In genomic region chr11:3921281-3921850, GRCm38 (mm10) we compare ENCODE assay signal across 9 mouse cellular contexts. TPM values are rescaled to one million over a fixed set of nuclear protein-coding genes. Genes with fewer than 3 reads are reported as not detected.
A peak's percentile ranks its signal among the peaks of the same experiment; 100 is the strongest.
DNase-seq lines count a peak whose midpoint lies in the region; ATAC-seq and TF ChIP-seq lines count a peak whose summit lies in the region.
"Had no signal": no experiment of that assay in that cellular context is flagged by ENCODE, and none has a peak within 500 bp of the region (broad histone marks: within the 10 kb centered on the region; RNA-seq: fewer than 3 reads in every experiment).

No protein-coding gene starts in this region.

- H3K4me1 ChIP-seq in heart, embryonic 11.5 days (ENCODE audit: control insufficient read depth, insufficient read depth, low read length) = no peaks in the 10 kb centered on the region
- H3K4me1 ChIP-seq in forebrain, embryonic 11.5 days (replicated peaks; ENCODE audit: control insufficient read depth, insufficient read depth, low read length) = no peaks in the 10 kb centered on the region
- no peaks in the 10 kb centered on the region for H3K4me1 ChIP-seq in kidney, embryonic 14.5 days (ENCODE audit: control insufficient read depth, insufficient read depth, low read length)
- H3K4me1 ChIP-seq: limb, embryonic 15.5 days had no signal

- H3K79me2 ChIP-seq in C2C12 (ENCODE audit: control insufficient read depth, insufficient read depth) = no peaks in the 10 kb centered on the region

- H3ac ChIP-seq in C2C12 (ENCODE audit: control insufficient read depth, insufficient read length, low read depth) = no peak overlapping the region

- peak; percentile 40 to 63 for DNase-seq in heart, adult 18-20 months
- peak; percentile 80 for DNase-seq in brain, adult 2 months (ENCODE audit: low read depth, low spot score)
- DNase-seq in forebrain, embryonic 11.5 days (ENCODE audit: low spot score) = peak; percentile 67
- peak; percentile 65 for DNase-seq in lung, postnatal 14 days
- peak; percentile 30 to 66 for DNase-seq in spleen, postnatal 4 days (ENCODE audit: low spot score in 2 of 2)

- H3K79me3 ChIP-seq in C2C12 (ENCODE audit: low read depth) = no peaks in the 10 kb centered on the region

- no peaks in the 10 kb centered on the region for H3K9me3 ChIP-seq in heart, embryonic 11.5 days (replicated peaks; ENCODE audit: control insufficient read depth, low read length)
- H3K9me3 ChIP-seq in forebrain, embryonic 11.5 days (ENCODE audit: control insufficient read depth, low read length) = no peaks in the 10 kb centered on the region
- H3K9me3 ChIP-seq in kidney, embryonic 14.5 days (ENCODE audit: control insufficient read depth, low read length) = no peaks in the 10 kb centered on the region
- H3K9me3 ChIP-seq: limb, embryonic 15.5 days had no signal

- ATAC-seq in heart, embryonic 11.5 days (replicated peaks; ENCODE audit: insufficient number of reproducible peaks, low FRiP score, low TSS enrichment) = no peak
- ATAC-seq in forebrain, embryonic 11.5 days (replicated peaks; ENCODE audit: low FRiP score) = 0 out of 2 replicates have a peak, but pooled peaks have one; percentile 46
- ATAC-seq in kidney, embryonic 14.5 days (ENCODE audit: low FRiP score, low TSS enrichment) = 0 out of 2 replicates have a peak, but pooled peaks have one; percentile 51

- H3K36me3 ChIP-seq in heart, embryonic 11.5 days (ENCODE audit: control insufficient read depth, insufficient read depth, low read length) = peaks cover 8% of the 10 kb centered on the region
- H3K36me3 ChIP-seq in C2C12 (ENCODE audit: control insufficient read depth, insufficient read depth) = no peaks in the 10 kb centered on the region
- no peaks in the 10 kb centered on the region for H3K36me3 ChIP-seq in forebrain, embryonic 11.5 days (ENCODE audit: control insufficient read depth, insufficient read depth, low read length)
- peaks cover 9% of the 10 kb centered on the region for H3K36me3 ChIP-seq in kidney, embryonic 14.5 days (ENCODE audit: control insufficient read depth, insufficient read depth, low read length)

- H3K4me2 ChIP-seq in heart, embryonic 11.5 days = no peak overlapping the region
- H3K4me2 ChIP-seq in forebrain, embryonic 11.5 days (ENCODE audit: low read depth, low read length, severe bottlenecking) = no peak overlapping the region
- no peak overlapping the region for H3K4me2 ChIP-seq in kidney, embryonic 14.5 days (replicated peaks; ENCODE audit: low read depth, low read length)
- H3K4me2 ChIP-seq: limb, embryonic 15.5 days had no signal

- H3K27me3 ChIP-seq in heart, embryonic 11.5 days (ENCODE audit: control insufficient read depth, insufficient read depth, low read length) = no peaks in the 10 kb centered on the region
- peaks cover 8% of the 10 kb centered on the region for H3K27me3 ChIP-seq in C2C12 (ENCODE audit: control insufficient read depth, insufficient read depth, insufficient read length)
- no peaks in the 10 kb centered on the region for H3K27me3 ChIP-seq in forebrain, embryonic 11.5 days (ENCODE audit: control insufficient read depth, insufficient read depth, low read length)
- no peaks in the 10 kb centered on the region for H3K27me3 ChIP-seq in kidney, embryonic 14.5 days (ENCODE audit: control insufficient read depth, insufficient read depth, low read length)
- H3K27me3 ChIP-seq: limb, embryonic 15.5 days had no signal

- no peak overlapping the region for H3K4me3 ChIP-seq in heart, embryonic 11.5 days (ENCODE audit: low read depth, low read length)
- no peak overlapping the region for H3K4me3 ChIP-seq in C2C12 (ENCODE audit: insufficient read depth, poor library complexity, severe bottlenecking)
- H3K4me3 ChIP-seq in forebrain, embryonic 11.5 days (ENCODE audit: low read depth, low read length) = no peak overlapping the region
- no peak overlapping the region for H3K4me3 ChIP-seq in kidney, embryonic 14.5 days (ENCODE audit: low read length)
- H3K4me3 ChIP-seq: limb, embryonic 15.5 days had no signal

- 32% methylated on average over 8 of the region's 8 CpGs for WGBS in heart, embryonic 11.5 days (ENCODE audit: insufficient replicate concordance)
- 27% methylated on average over 8 of the region's 8 CpGs for WGBS in forebrain, embryonic 11.5 days
- WGBS in kidney, embryonic 14.5 days = 25% methylated on average over 8 of the region's 8 CpGs

- peak; percentile 78 for TF ChIP-seq CTCF in C2C12 (IDR thresholded peaks at IDR 0.05; ENCODE audit: control insufficient read depth, insufficient read depth, insufficient read length)

- no peak overlapping the region for H3K27ac ChIP-seq in heart, embryonic 11.5 days (ENCODE audit: low read depth, low read length)
- no peak overlapping the region for H3K27ac ChIP-seq in forebrain, embryonic 11.5 days (ENCODE audit: low read depth, low read length)
- H3K27ac ChIP-seq in kidney, embryonic 14.5 days (ENCODE audit: low read depth, low read length) = no peak overlapping the region
- H3K27ac ChIP-seq: limb, embryonic 15.5 days had no signal

- no peak overlapping the region for H3K9ac ChIP-seq in heart, embryonic 11.5 days (ENCODE audit: low read depth, low read length)
- no peak overlapping the region for H3K9ac ChIP-seq in forebrain, embryonic 11.5 days (ENCODE audit: low read length)
- H3K9ac ChIP-seq in kidney, embryonic 14.5 days (ENCODE audit: low read depth, low read length) = no peak overlapping the region
- H3K9ac ChIP-seq: limb, embryonic 15.5 days had no signal

TF ChIP-seq in C2C12, 6 proteins besides CTCF, POLR2A, EP300 and RAD21:
- TF ChIP-seq CEBPB (IDR thresholded peaks at IDR 0.05; ENCODE audit: low read depth) (no peak), MYOD1 (IDR thresholded peaks at IDR 0.05; ENCODE audit: control insufficient read depth, insufficient read length, low read depth) (peak; percentile 17), USF1 (IDR thresholded peaks at IDR 0.05; ENCODE audit: low read depth) (no peak), FOSL1 (IDR thresholded peaks at IDR 0.05; ENCODE audit: insufficient read depth, low read length, poor library complexity, severe bottlenecking) (no peak), MAX (IDR thresholded peaks at IDR 0.05) (no peak), MYOG (IDR thresholded peaks at IDR 0.05; ENCODE audit: control insufficient read depth, extremely low read depth, insufficient read length) (no peak)

RNA-seq across cellular contexts. Expression of gene Slc35e4, which starts 6.9 kb away (rescaled TPM):
- 1 to 10 TPM; 3.5 TPM for total RNA-seq in heart, adult 18-20 months (2021)
- polyA plus RNA-seq in heart, embryonic 11.5 days (2014; fragmentation: Nextera tagmentation; extraction: Ambion mirVana) = 2.9 and 3.0 TPM in 2 replicates
- polyA plus RNA-seq in C2C12 (2012; fragmentation: generic; extraction: Trizol) = 58.0 TPM
- 3.5 and 3.9 TPM in 2 replicates for polyA plus RNA-seq in forebrain, embryonic 11.5 days (2014; fragmentation: Nextera tagmentation; extraction: Ambion mirVana)
- polyA plus RNA-seq in kidney, embryonic 14.5 days (2014; fragmentation: Nextera tagmentation; extraction: Ambion mirVana) = 3.0 and 3.8 TPM in 2 replicates

RNA-seq across cellular contexts. Expression of gene Tcn2, which starts 10.6 kb away (rescaled TPM):
- 10 to 100 TPM; 37.9 to 50.5 TPM for total RNA-seq in heart, adult 18-20 months (2021)
- polyA plus RNA-seq in heart, embryonic 11.5 days (2014; fragmentation: Nextera tagmentation; extraction: Ambion mirVana) = 71.2 and 72.5 TPM in 2 replicates
- polyA plus RNA-seq in C2C12 (2012; fragmentation: generic; extraction: Trizol) = 3.4 TPM
- 23.1 and 26.0 TPM in 2 replicates for polyA plus RNA-seq in forebrain, embryonic 11.5 days (2014; fragmentation: Nextera tagmentation; extraction: Ambion mirVana)
- 49.7 and 61.8 TPM in 2 replicates for polyA plus RNA-seq in kidney, embryonic 14.5 days (2014; fragmentation: Nextera tagmentation; extraction: Ambion mirVana)

RNA-seq across cellular contexts. Expression of gene Dusp18, which starts 26.3 kb away (rescaled TPM):
- 10 to 100 TPM; 28.3 to 28.6 TPM for total RNA-seq in heart, adult 18-20 months (2021)
- polyA plus RNA-seq in heart, embryonic 11.5 days (2014; fragmentation: Nextera tagmentation; extraction: Ambion mirVana) = 11.9 and 12.2 TPM in 2 replicates
- polyA plus RNA-seq in C2C12 (2012; fragmentation: generic; extraction: Trizol) = 9.9 TPM
- polyA plus RNA-seq in forebrain, embryonic 11.5 days (2014; fragmentation: Nextera tagmentation; extraction: Ambion mirVana) = 22.5 and 23.7 TPM in 2 replicates
- 10.0 and 14.7 TPM in 2 replicates for polyA plus RNA-seq in kidney, embryonic 14.5 days (2014; fragmentation: Nextera tagmentation; extraction: Ambion mirVana)

RNA-seq across cellular contexts. Expression of gene 4921536K21Rik, which starts 26.5 kb away (rescaled TPM):
- total RNA-seq in heart, adult 18-20 months (2021) = under 1 TPM; 0.55 to 0.64 TPM
- not detected in 2 replicates for polyA plus RNA-seq in heart, embryonic 11.5 days (2014; fragmentation: Nextera tagmentation; extraction: Ambion mirVana)
- 0.89 TPM for polyA plus RNA-seq in C2C12 (2012; fragmentation: generic; extraction: Trizol)
- 0.51 and 0.60 TPM in 2 replicates for polyA plus RNA-seq in forebrain, embryonic 11.5 days (2014; fragmentation: Nextera tagmentation; extraction: Ambion mirVana)
- 0.20 and 0.40 TPM in 2 replicates for polyA plus RNA-seq in kidney, embryonic 14.5 days (2014; fragmentation: Nextera tagmentation; extraction: Ambion mirVana)

RNA-seq across cellular contexts. Expression of gene Pes1, which starts 42.4 kb away (rescaled TPM):
- 10 to 100 TPM; 27.4 to 27.6 TPM for total RNA-seq in heart, adult 18-20 months (2021)
- 48.2 and 51.5 TPM in 2 replicates for polyA plus RNA-seq in heart, embryonic 11.5 days (2014; fragmentation: Nextera tagmentation; extraction: Ambion mirVana)
- 146 TPM for polyA plus RNA-seq in C2C12 (2012; fragmentation: generic; extraction: Trizol)
- 82.9 and 90.4 TPM in 2 replicates for polyA plus RNA-seq in forebrain, embryonic 11.5 days (2014; fragmentation: Nextera tagmentation; extraction: Ambion mirVana)
- polyA plus RNA-seq in kidney, embryonic 14.5 days (2014; fragmentation: Nextera tagmentation; extraction: Ambion mirVana) = 60.7 and 81.2 TPM in 2 replicates

Comparison
In these comparisons a context has a peak if more than half of its experiments do, and no peak if none do; other contexts are left out.
1. RNA of gene Slc35e4, which starts 6.9 kb away (polyA plus RNA-seq): 58.0 TPM in C2C12 (single experiment); 3.0 to 3.8 TPM in kidney, embryonic 14.5 days, 3.5 to 3.9 TPM in forebrain, embryonic 11.5 days and 2.9 to 3.0 TPM in heart, embryonic 11.5 days; every median in the first group is over 10 times any median in the second.
2. Peak in every context shown above with its lines, with median percentiles within 50 percentile points of each other: DNase-seq.